In the genomic region with DNA sequence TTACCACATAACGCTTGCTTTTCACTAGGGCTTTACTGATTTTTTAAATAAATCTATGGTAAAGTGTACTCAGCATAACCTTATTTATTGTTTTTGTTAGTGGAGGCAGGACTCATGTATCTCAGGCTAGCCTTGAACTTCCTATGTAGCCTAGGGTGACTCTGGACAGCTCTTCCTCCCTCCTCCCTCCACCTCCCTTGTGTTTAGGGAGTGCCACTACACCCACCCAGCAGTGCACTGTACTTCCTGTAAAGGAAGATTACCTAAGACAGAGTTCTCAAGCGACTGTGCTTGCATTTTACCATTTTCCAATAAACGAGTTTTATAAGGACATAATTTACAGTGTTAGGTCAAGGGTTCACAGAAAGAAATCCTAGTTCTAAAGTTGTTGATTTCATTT, we compare ENCODE assay signal across 17 mouse cellular contexts.
"Had no signal": no experiment of that assay in that cellular context is flagged by ENCODE, and none has a peak within 500 bp of the region (broad histone marks: within the 10 kb centered on the region; RNA-seq: fewer than 3 reads in every experiment).

No protein-coding gene starts in this region.

- H3K4me1 ChIP-seq: midbrain, embryonic 10.5 days; midbrain, embryonic 12.5 days; neural tube, embryonic 13.5 days; neural tube, embryonic 15.5 days; stomach, embryonic 15.5 days had no signal

- H3K36me3 ChIP-seq: midbrain, embryonic 10.5 days; midbrain, embryonic 12.5 days had no signal

- H3K27ac ChIP-seq: midbrain, embryonic 10.5 days; midbrain, embryonic 12.5 days; neural tube, embryonic 13.5 days; neural tube, embryonic 15.5 days; stomach, embryonic 15.5 days; stomach, postnatal 0 days had no signal

- ATAC-seq: midbrain, embryonic 16.5 days had no signal

- DNase-seq: lung, adult 18-20 months; lung, embryonic 14.5 days; lung, postnatal 10 days; lung, postnatal 4 days; midbrain, embryonic 14.5 days; right cerebral cortex, postnatal 14 days; thymus, adult 2 months; thymus, postnatal 25 days; thymus, postnatal 4 days had no signal

- H3K4me3 ChIP-seq: midbrain, embryonic 10.5 days; midbrain, embryonic 12.5 days; myocyte; neural tube, embryonic 13.5 days; neural tube, embryonic 15.5 days; stomach, embryonic 15.5 days had no signal

- H3K9me3 ChIP-seq: midbrain, embryonic 10.5 days; midbrain, embryonic 12.5 days; neural tube, embryonic 13.5 days; neural tube, embryonic 15.5 days; stomach, embryonic 15.5 days had no signal

- H3K9ac ChIP-seq: lung, embryonic 14.5 days; midbrain, embryonic 12.5 days; neural tube, embryonic 13.5 days; neural tube, embryonic 15.5 days; stomach, embryonic 15.5 days had no signal

- H3K27me3 ChIP-seq: midbrain, embryonic 12.5 days; neural tube, embryonic 13.5 days; neural tube, embryonic 15.5 days; stomach, embryonic 15.5 days had no signal

- H3K4me2 ChIP-seq: lung, embryonic 14.5 days; midbrain, embryonic 12.5 days; neural tube, embryonic 13.5 days; neural tube, embryonic 15.5 days; stomach, embryonic 15.5 days had no signal
